Mouse (Mus musculus): Measurements from ENCODE around the gene Cdv3.

DNA sequence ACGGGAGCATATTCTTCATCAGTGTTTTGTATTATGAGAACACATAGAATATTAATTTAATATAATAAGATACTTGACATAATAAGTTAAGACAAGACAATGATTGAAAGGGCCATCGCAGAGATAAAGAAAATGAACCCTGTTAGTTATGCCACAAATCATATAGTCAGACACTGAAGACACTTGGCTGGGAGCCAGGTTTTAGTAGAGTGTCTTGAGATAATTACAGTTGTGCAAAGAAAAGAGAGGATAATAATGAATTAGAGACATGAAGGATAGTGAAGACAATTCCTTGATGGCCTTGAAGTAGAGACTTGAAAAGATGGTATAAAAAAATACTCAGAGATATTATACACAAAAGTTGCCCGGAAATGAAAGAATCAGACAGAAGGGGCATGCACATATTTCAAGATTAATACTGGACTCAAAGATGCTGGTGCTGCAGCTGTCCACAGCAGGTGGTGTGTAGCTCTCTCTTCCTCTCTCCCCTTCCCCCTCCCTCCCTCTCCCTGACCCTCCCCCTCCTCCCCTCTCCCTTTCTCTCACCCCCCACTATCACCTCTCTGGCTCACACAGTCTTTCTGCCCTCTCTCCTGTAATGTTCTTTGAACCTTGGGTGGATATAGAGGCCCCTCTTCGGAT lies 42.6 kb upstream of the Cdv3 start:
- no peak for TF ChIP-seq CTCF (conservative IDR thresholded peaks at IDR 0.05; ENCODE audit: low read length)
- TF ChIP-seq NANOG (IDR thresholded peaks at IDR 0.05; ENCODE audit: borderline replicate concordance, low read length) = no peak
